8 mouse cellular contexts compared by ENCODE assay signal in the genomic region with DNA sequence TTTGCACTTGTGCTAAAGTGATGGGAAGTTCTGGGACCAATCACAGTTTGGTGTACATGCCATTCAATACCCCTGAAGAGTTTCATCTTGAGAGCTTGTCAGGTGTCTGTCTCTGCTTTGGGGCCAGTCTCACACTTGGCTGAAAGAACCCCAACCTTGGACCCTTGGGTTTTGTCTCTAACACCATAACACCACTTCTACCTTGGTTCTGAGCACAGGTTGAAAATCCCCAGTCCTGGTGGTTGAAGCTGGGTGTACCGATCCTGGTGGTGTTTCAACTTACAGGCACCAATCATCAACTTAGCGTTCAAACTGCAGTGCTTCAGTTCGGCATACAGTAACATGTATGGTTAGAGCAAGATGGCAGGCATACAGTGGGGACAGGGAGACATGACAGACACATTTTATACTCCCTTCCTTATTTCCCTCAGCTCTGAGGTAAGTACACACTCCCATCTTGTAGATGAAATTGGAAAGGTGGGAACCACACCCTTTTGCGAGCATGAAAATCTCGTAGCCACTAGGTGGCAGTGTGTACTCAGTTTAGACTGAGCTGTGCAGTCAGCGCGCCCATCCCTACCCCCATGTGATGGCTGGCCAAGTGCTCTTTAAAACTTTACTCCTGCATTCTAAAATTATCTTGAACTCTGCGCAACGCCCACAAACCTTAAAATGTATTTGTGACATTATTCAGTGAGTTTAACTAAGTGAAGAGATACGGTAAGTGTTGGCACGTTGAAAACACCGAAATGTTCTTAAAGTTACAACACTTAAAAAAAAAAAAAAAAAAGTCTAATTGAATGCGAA. TPM values are rescaled to one million over a fixed set of nuclear protein-coding genes. Genes with fewer than 3 reads are reported as not detected.
A peak's percentile ranks its signal among the peaks of the same experiment; 100 is the strongest.
DNase-seq lines count a peak whose midpoint lies in the region; ATAC-seq and TF ChIP-seq lines count a peak whose summit lies in the region.

No protein-coding gene starts in this region.

- H3K4me2 ChIP-seq in neural tube, embryonic 15.5 days = no peak overlapping the region
- H3K4me2 ChIP-seq in midbrain, embryonic 13.5 days (replicated peaks) = no peak overlapping the region

- TF ChIP-seq POLR2A in spleen, adult 2 months (IDR thresholded peaks at IDR 0.05; ENCODE audit: low read depth, low read length) = no peak

- no peak overlapping the region for H3K27ac ChIP-seq in neural tube, embryonic 15.5 days (replicated peaks)
- H3K27ac ChIP-seq in midbrain, embryonic 13.5 days = no peak overlapping the region
- H3K27ac ChIP-seq in spleen, adult 2 months (ENCODE audit: insufficient read depth, low read length) = no peak overlapping the region

- WGBS in neural tube, embryonic 15.5 days = 31% methylated on average over 13 of the region's 13 CpGs
- 32% methylated on average over 13 of the region's 13 CpGs for WGBS in midbrain, embryonic 13.5 days
- 33% methylated on average over 13 of the region's 13 CpGs for WGBS in spleen, adult 2 months

- no peaks in the 10 kb centered on the region for H3K4me1 ChIP-seq in neural tube, embryonic 15.5 days
- H3K4me1 ChIP-seq in midbrain, embryonic 13.5 days (replicated peaks) = 0 out of 2 replicates have a peak, but pooled peaks cover 2% of the 10 kb centered on the region
- no peaks in the 10 kb centered on the region for H3K4me1 ChIP-seq in spleen, adult 2 months (ENCODE audit: control insufficient read depth, insufficient read depth, insufficient read length)

- ATAC-seq in neural tube, embryonic 15.5 days (ENCODE audit: low FRiP score) = no peak
- ATAC-seq in midbrain, embryonic 13.5 days = peak; percentile 84

- intact Hi-C loops in gastrocnemius, postnatal 36 days (cut with DNase I) = loop anchor here (2.0 to 5.0 kb wide), 3 partner anchors 39 to 306 kb away; no protein-coding TSS in a partner anchor
- intact Hi-C loops in left cerebral cortex, postnatal 36 days (cut with DNase I) = loop anchor here (1.0 to 5.0 kb wide), 3 partner anchors 41 to 306 kb away; no protein-coding TSS in a partner anchor

- 0 out of 2 replicates have a peak, but pooled peaks cover 6% of the 10 kb centered on the region for H3K27me3 ChIP-seq in neural tube, embryonic 15.5 days (replicated peaks)
- peaks cover 44% of the 10 kb centered on the region for H3K27me3 ChIP-seq in midbrain, embryonic 13.5 days
- H3K27me3 ChIP-seq in spleen, adult 2 months (ENCODE audit: control insufficient read depth, insufficient read depth, low read length) = no peaks in the 10 kb centered on the region

- peak; percentile 53; the same call in 1 of the 2 replicates for TF ChIP-seq CTCF in spleen, adult 2 months (IDR thresholded peaks at IDR 0.05; ENCODE audit: extremely low read depth, insufficient read depth, insufficient read length, insufficient replicate concordance)

- H3K4me3 ChIP-seq in neural tube, embryonic 15.5 days (replicated peaks) = no peak overlapping the region
- no peak overlapping the region for H3K4me3 ChIP-seq in midbrain, embryonic 13.5 days (replicated peaks)
- H3K4me3 ChIP-seq in spleen, adult 2 months (ENCODE audit: extremely low read depth, insufficient read depth, insufficient read length) = no peak overlapping the region

- peak; percentile 74 for DNase-seq in neural tube, embryonic 10.5 days (ENCODE audit: extremely low spot score, low spot score)
- DNase-seq in embryo, embryonic 10.5 days (ENCODE audit: low spot score) = peak; percentile 92
- DNase-seq in gastrocnemius, postnatal 36 days = peak; percentile 28 to 64
- peak; percentile 46 for DNase-seq in kidney, adult 11 months
- DNase-seq in left cerebral cortex, postnatal 36 days (ENCODE audit: low spot score in 2 of 2) = peak; percentile 39 to 69
- DNase-seq in spleen, adult 2 months (ENCODE audit: low read depth in 1 of 2, low spot score in 2 of 2) = peak; percentile 34 to 38

- no peaks in the 10 kb centered on the region for H3K9me3 ChIP-seq in neural tube, embryonic 15.5 days (replicated peaks)
- H3K9me3 ChIP-seq in midbrain, embryonic 13.5 days = no peaks in the 10 kb centered on the region

- H3K36me3 ChIP-seq in neural tube, embryonic 15.5 days = no peaks in the 10 kb centered on the region
- H3K36me3 ChIP-seq in midbrain, embryonic 13.5 days = no peaks in the 10 kb centered on the region
- H3K36me3 ChIP-seq in spleen, adult 2 months (ENCODE audit: control insufficient read depth, insufficient read depth, low read length) = no peaks in the 10 kb centered on the region

- H3K9ac ChIP-seq in neural tube, embryonic 15.5 days (replicated peaks) = no peak overlapping the region
- H3K9ac ChIP-seq in midbrain, embryonic 13.5 days (replicated peaks) = no peak overlapping the region

RNA-seq across cellular contexts. Expression of a gene that starts 30.7 kb away (rescaled TPM):
- 979 and 1,100 TPM in 2 replicates for polyA plus RNA-seq in neural tube, embryonic 15.5 days (2015; fragmentation: Nextera tagmentation; extraction: Ambion mirVana)
- 1,000 to 10,000 TPM; 2,982 to 3,031 TPM for total RNA-seq in gastrocnemius, postnatal 36 days (2021)
- 100 to 1,000 TPM; 526 to 616 TPM for total RNA-seq in left cerebral cortex, postnatal 36 days (2021)
- 693 and 718 TPM in 2 replicates for polyA plus RNA-seq in midbrain, embryonic 13.5 days (2015; fragmentation: Nextera tagmentation; extraction: Ambion mirVana)
- 84.5 and 116 TPM in 2 replicates for polyA plus RNA-seq in spleen, adult 2 months (2012; rRNA removed)

RNA-seq across cellular contexts. Expression of a gene that starts 52.7 kb away (rescaled TPM):
- polyA plus RNA-seq in neural tube, embryonic 15.5 days (2015; fragmentation: Nextera tagmentation; extraction: Ambion mirVana) = not detected in 2 replicates
- 1 to 10 TPM in 1 of 2 experiments, under 1 TPM in 1; 0.77 to 1.1 TPM for total RNA-seq in gastrocnemius, postnatal 36 days (2021)
- not detected for total RNA-seq in left cerebral cortex, postnatal 36 days (2021)
- polyA plus RNA-seq in midbrain, embryonic 13.5 days (2015; fragmentation: Nextera tagmentation; extraction: Ambion mirVana) = 27.1 and 38.4 TPM in 2 replicates
- not detected in 2 replicates for polyA plus RNA-seq in spleen, adult 2 months (2012; rRNA removed)

Comparison
In these comparisons a context has a peak if more than half of its experiments do, and no peak if none do; other contexts are left out.
1. DNase-seq: peak in every context shown above with its lines; median percentile 92 in embryo, embryonic 10.5 days; 74 in neural tube, embryonic 10.5 days; 54 in left cerebral cortex, postnatal 36 days; 46 in gastrocnemius, postnatal 36 days; 46 in kidney, adult 11 months; 36 in spleen, adult 2 months.
2. RNA of a gene that starts 52.7 kb away (polyA plus RNA-seq): 27.1 to 38.4 TPM in midbrain, embryonic 13.5 days; not detected in neural tube, embryonic 15.5 days and not detected in spleen, adult 2 months; every median in the first group is over 10 times any median in the second.